Mouse (Mus musculus): ENCODE measurements around the gene Ccnb2. TPM values are rescaled to one million over a fixed set of nuclear protein-coding genes. Genes with fewer than 3 reads are reported as not detected.

Ccnb2 gene
- polyA plus RNA-seq, 1 experiment from 2014 or later = 146 TPM

DNA sequence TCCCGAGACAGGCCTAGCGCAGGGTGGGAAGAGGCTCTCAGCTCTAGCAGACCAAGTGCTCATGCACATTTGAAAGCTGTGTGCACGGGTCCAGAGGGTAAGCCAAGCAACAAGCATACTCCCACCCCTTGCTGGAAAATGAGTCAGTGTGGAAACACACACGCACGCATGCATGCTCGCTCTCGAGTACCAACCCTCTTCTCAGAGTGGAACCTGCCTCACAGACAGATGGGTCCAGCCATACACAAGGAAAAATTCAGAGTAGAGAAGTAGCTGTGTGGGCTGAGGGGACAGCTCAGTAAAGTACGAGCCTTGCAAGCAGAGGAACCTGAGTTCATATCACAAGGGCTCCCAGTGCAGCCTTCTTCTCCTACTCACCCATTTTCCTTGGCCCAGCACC, 11.6 kb downstream of the Ccnb2 start:
- WGBS = 95% methylated on average over 8 of the region's 8 CpGs
- no peaks in the 10 kb centered on the region for H3K9me3 ChIP-seq (replicated peaks; ENCODE audit: control insufficient read depth, low read length)
- peaks cover 25% of the 10 kb centered on the region for H3K36me3 ChIP-seq (ENCODE audit: control insufficient read depth, insufficient read depth, low read length)

DNA sequence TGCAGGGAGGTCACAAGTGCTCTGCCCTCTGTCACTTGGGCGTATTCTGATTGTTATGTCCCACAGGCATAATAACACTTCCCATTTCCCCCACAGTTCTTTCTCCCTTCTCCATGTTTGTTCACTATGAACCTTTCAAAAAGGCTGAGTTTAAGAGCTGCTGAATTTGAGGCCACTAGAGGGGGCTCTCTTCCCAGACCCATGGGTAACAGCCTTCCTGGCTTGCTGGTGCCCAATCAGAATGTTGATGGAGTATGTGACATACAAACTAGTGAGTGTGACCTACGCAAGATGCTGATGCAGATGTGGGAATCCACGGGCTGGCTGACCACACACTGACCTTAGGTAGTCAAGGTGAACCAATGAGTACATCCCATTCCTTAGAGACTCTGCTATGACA, 12.6 kb downstream of the Ccnb2 start:
- 91% methylated on average over 3 of the region's 3 CpGs for WGBS
- 0 out of 2 replicates have a peak, but pooled peaks cover 5% of the 10 kb centered on the region for H3K4me1 ChIP-seq (ENCODE audit: control insufficient read depth, insufficient read depth, low read length)
- H3K9ac ChIP-seq (ENCODE audit: low read length) = no peak overlapping the region
- H3K27ac ChIP-seq (ENCODE audit: low read length) = no peak overlapping the region
- no peak overlapping the region for H3K4me2 ChIP-seq (ENCODE audit: low read depth, low read length)
- no peaks in the 10 kb centered on the region for H3K27me3 ChIP-seq (ENCODE audit: control insufficient read depth, insufficient read depth, low read length)
- no peaks in the 10 kb centered on the region for H3K9me3 ChIP-seq (replicated peaks; ENCODE audit: control insufficient read depth, low read length)
- no peak for ATAC-seq (ENCODE audit: insufficient read depth, low FRiP score)
- peaks cover 23% of the 10 kb centered on the region for H3K36me3 ChIP-seq (ENCODE audit: control insufficient read depth, insufficient read depth, low read length)
- no peak overlapping the region for H3K4me3 ChIP-seq (replicated peaks; ENCODE audit: low read length)

More for the DNA sequence above, 11.6 kb downstream of the Ccnb2 start:
- Histone ChIP-seq H3K4me3 (replicated peaks; ENCODE audit: low read length) (no peak overlapping the region), H3K4me2 (ENCODE audit: low read depth, low read length) (no peak overlapping the region), H3K27me3 (ENCODE audit: control insufficient read depth, insufficient read depth, low read length) (no peaks in the 10 kb centered on the region), H3K27ac (ENCODE audit: low read length) (no peak overlapping the region), H3K4me1 (ENCODE audit: control insufficient read depth, insufficient read depth, low read length) (0 out of 2 replicates have a peak, but pooled peaks cover 5% of the 10 kb centered on the region), H3K9ac (ENCODE audit: low read length) (no peak overlapping the region)
- ATAC-seq (ENCODE audit: insufficient read depth, low FRiP score) = no peak

DNA sequence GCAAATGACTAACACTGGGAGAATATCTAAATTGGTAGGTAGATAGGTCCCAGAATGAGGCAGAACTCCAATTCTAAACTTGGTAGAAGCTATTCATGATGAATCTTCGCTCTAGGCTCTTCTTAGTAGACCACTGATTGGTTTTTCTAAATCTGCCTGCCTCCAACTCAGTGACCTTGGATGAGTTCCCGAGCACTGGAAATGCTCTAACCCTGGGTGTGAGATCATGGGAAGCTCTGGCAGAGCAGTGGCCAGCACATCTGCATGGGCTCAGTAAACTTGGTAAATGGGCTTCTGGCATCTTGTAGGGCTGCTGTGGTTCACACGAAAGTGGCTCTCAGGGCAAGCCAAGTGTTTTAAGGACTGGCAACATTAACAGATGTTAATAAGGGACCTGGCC, 14.8 kb downstream of the Ccnb2 start:
- H3K9me3 ChIP-seq (replicated peaks; ENCODE audit: control insufficient read depth, low read length) = no peaks in the 10 kb centered on the region
- no peaks in the 10 kb centered on the region for H3K27me3 ChIP-seq (ENCODE audit: control insufficient read depth, insufficient read depth, low read length)
- no peak overlapping the region for H3K27ac ChIP-seq (ENCODE audit: low read length)
- H3K4me3 ChIP-seq (replicated peaks; ENCODE audit: low read length) = no peak overlapping the region
- peaks cover 18% of the 10 kb centered on the region for H3K36me3 ChIP-seq (ENCODE audit: control insufficient read depth, insufficient read depth, low read length)
- 0 out of 2 replicates have a peak, but pooled peaks cover 5% of the 10 kb centered on the region for H3K4me1 ChIP-seq (ENCODE audit: control insufficient read depth, insufficient read depth, low read length)
- 84% methylated on average over 3 of the region's 3 CpGs for WGBS
- H3K9ac ChIP-seq (ENCODE audit: low read length) = no peak overlapping the region
- ATAC-seq (ENCODE audit: insufficient read depth, low FRiP score) = no peak
- no peak overlapping the region for H3K4me2 ChIP-seq (ENCODE audit: low read depth, low read length)

DNA sequence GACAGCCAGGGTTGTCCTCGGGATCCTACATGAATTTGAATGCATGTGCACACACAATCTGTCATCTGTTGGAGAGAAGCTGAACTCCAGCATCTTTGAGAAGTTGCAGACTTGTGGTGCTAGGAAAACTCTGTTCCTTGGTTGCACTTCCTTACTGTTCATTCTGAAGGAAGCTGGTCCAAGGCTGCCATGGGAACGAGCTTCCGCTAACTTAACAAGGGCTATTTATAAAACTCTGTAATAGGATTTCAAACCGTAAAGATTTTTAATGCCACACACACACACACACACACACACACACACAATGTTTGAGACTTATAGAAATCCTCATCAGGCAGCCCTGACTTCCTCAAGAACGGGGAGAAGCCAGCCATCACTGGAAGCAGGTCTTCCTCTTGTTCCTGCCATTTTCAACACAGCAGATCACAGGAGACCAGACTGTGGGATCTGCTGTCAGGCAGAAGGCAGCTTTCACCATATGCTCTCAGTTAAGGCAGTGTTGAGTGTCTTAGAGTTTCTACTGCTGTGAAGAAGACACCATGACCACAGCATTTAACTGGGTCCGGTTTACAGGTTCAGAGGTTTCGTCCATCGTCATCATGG, 19.3 kb downstream of the Ccnb2 start:
- ATAC-seq (ENCODE audit: insufficient read depth, low FRiP score) = no peak
- Histone ChIP-seq H3K9ac (ENCODE audit: low read length) (no peak overlapping the region), H3K9me3 (replicated peaks; ENCODE audit: control insufficient read depth, low read length) (no peaks in the 10 kb centered on the region), H3K27me3 (ENCODE audit: control insufficient read depth, insufficient read depth, low read length) (no peaks in the 10 kb centered on the region), H3K4me3 (replicated peaks; ENCODE audit: low read length) (no peak overlapping the region), H3K4me2 (ENCODE audit: low read depth, low read length) (no peak overlapping the region), H3K36me3 (ENCODE audit: control insufficient read depth, insufficient read depth, low read length) (peaks cover 2% of the 10 kb centered on the region; the same call in 1 of the 2 replicates), H3K27ac (ENCODE audit: low read length) (no peak overlapping the region), H3K4me1 (ENCODE audit: control insufficient read depth, insufficient read depth, low read length) (no peaks in the 10 kb centered on the region)
- 87% methylated on average over 8 of the region's 8 CpGs for WGBS

DNA sequence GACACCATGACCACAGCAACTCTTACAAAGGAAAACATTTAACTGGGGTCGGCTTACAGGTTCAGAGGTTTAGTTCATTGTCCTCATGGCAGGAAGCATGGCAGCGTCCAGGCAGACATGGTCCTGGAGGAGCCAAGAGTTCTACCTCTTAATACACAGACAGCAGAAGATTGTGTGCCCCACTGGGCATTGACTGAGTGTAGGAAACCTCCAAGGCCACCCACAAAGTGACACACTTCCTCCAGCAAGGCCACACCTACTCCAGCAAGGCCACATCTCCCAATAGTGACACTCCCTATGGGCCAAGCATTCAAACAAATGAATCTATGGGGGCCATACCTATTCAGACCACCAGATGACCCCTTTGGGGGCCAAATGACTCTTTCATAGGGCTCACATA, 25.3 kb downstream of the Ccnb2 start:
- ATAC-seq (ENCODE audit: insufficient read depth, low FRiP score) = no peak
- WGBS = 89% methylated on average over 2 of the region's 2 CpGs

DNA sequence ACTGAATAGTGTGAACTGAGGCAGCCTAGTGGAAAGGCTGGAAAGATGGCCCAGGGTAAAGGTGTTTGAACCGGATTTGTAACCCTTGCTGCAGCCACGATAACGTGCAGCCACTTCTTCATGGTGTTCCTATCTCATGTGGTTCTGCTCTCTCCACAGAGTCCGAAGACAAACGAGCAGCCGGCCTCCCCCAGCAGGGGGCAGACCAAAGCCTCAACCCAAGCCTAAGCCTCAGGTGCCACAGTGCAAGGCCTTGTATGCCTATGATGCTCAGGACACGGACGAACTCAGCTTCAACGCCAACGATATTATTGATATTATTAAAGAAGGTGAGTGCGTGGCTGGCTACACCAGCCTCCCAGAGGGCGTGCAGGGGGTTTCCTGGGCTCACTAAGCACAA, 25.7 kb downstream of the Ccnb2 start:
- H3K27ac ChIP-seq (ENCODE audit: low read length) = no peak overlapping the region
- no peaks in the 10 kb centered on the region for H3K27me3 ChIP-seq (ENCODE audit: control insufficient read depth, insufficient read depth, low read length)
- H3K9me3 ChIP-seq (replicated peaks; ENCODE audit: control insufficient read depth, low read length) = no peaks in the 10 kb centered on the region
- WGBS = 85% methylated on average over 12 of the region's 12 CpGs
- H3K4me1 ChIP-seq (ENCODE audit: control insufficient read depth, insufficient read depth, low read length) = no peaks in the 10 kb centered on the region
- no peak overlapping the region for H3K9ac ChIP-seq (ENCODE audit: low read length)
- no peak for ATAC-seq (ENCODE audit: insufficient read depth, low FRiP score)
- no peak overlapping the region for H3K4me2 ChIP-seq (ENCODE audit: low read depth, low read length)
- 0 out of 2 replicates have a peak, but pooled peaks cover 8% of the 10 kb centered on the region for H3K36me3 ChIP-seq (ENCODE audit: control insufficient read depth, insufficient read depth, low read length)
- H3K4me3 ChIP-seq (replicated peaks; ENCODE audit: low read length) = no peak overlapping the region

More for the DNA sequence above, 25.3 kb downstream of the Ccnb2 start:
- H3K9ac ChIP-seq (ENCODE audit: low read length) = no peak overlapping the region
- 0 out of 2 replicates have a peak, but pooled peaks cover 8% of the 10 kb centered on the region for H3K36me3 ChIP-seq (ENCODE audit: control insufficient read depth, insufficient read depth, low read length)
- no peak overlapping the region for H3K4me2 ChIP-seq (ENCODE audit: low read depth, low read length)
- no peaks in the 10 kb centered on the region for H3K4me1 ChIP-seq (ENCODE audit: control insufficient read depth, insufficient read depth, low read length)
- H3K4me3 ChIP-seq (replicated peaks; ENCODE audit: low read length) = no peak overlapping the region
- H3K27ac ChIP-seq (ENCODE audit: low read length) = no peak overlapping the region
- H3K9me3 ChIP-seq (replicated peaks; ENCODE audit: control insufficient read depth, low read length) = no peaks in the 10 kb centered on the region
- H3K27me3 ChIP-seq (ENCODE audit: control insufficient read depth, insufficient read depth, low read length) = no peaks in the 10 kb centered on the region

DNA sequence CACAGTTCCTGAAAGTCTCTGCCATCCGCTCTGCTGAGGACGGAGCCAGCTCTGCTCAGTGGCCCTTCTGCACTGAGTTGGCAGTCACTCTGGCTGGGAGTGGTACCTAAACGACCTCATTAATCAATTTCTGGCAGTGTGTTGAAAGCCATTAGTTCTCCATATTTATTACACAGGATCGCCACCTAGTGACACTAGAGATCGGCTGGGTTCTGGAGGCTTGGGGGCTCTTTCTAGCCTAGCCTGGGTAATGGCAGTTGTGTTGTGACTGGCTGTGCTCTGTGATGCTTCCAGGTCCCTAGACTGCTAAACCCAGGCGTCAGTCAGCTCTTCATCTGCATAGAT, 28.8 kb downstream of the Ccnb2 start:
- no peak overlapping the region for H3K4me3 ChIP-seq (replicated peaks; ENCODE audit: low read length)
- no peaks in the 10 kb centered on the region for H3K27me3 ChIP-seq (ENCODE audit: control insufficient read depth, insufficient read depth, low read length)
- H3K36me3 ChIP-seq (ENCODE audit: control insufficient read depth, insufficient read depth, low read length) = 0 out of 2 replicates have a peak, but pooled peaks cover 8% of the 10 kb centered on the region
- ATAC-seq (ENCODE audit: insufficient read depth, low FRiP score) = peak; percentile 37; the same call in 1 of the 2 replicates
- no peak overlapping the region for H3K4me2 ChIP-seq (ENCODE audit: low read depth, low read length)
- no peaks in the 10 kb centered on the region for H3K9me3 ChIP-seq (replicated peaks; ENCODE audit: control insufficient read depth, low read length)
- no peaks in the 10 kb centered on the region for H3K4me1 ChIP-seq (ENCODE audit: control insufficient read depth, insufficient read depth, low read length)
- 13% methylated on average over 6 of the region's 6 CpGs for WGBS
- H3K9ac ChIP-seq (ENCODE audit: low read length) = no peak overlapping the region
- no peak overlapping the region for H3K27ac ChIP-seq (ENCODE audit: low read length)

DNA sequence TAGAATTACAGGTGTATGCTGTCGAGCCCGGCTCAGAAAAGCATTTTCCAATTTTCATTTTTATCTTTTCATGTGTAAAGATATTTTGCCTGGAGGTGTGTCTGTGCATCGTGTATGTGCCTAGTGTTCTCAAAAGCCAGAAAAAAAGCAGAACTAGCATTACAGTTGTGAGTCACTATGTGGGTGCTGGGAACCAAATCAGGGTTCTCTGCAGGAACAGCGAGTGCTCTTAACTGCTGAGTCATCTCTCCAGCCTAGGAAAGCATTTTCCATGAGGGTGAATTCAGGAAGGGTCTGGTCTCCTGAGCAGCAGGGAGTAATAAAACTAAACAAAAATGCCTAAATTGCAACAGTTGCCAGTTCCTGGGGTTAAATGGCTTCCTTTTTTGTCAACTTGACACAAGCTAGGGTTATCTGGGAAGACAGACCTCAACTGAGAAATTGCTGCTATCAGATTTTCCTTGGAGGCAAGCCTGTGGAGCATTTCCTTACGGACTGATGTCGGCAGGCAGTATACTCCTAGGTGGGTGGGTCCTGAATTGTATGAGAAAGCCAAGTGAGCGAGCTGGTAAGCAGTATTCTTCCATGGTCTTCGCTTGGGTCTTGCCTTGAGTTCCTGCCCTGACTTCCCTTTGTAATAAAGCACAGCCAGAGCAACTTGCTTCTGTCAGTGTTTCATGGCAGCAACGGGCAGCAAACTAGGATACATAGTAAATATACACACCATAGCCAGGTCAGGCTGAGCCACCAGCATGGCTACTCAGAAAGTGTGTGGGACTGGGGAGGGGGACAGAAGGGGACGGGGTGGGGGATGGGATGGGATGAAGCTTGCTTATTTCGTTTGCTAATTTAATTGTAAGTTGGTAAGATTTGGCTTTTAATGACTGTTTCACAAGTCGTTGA, 29.4 kb downstream of the Ccnb2 start:
- Histone ChIP-seq H3K9ac (ENCODE audit: low read length) (no peak overlapping the region), H3K9me3 (replicated peaks; ENCODE audit: control insufficient read depth, low read length) (no peaks in the 10 kb centered on the region), H3K4me1 (ENCODE audit: control insufficient read depth, insufficient read depth, low read length) (no peaks in the 10 kb centered on the region), H3K36me3 (ENCODE audit: control insufficient read depth, insufficient read depth, low read length) (0 out of 2 replicates have a peak, but pooled peaks cover 8% of the 10 kb centered on the region), H3K4me3 (replicated peaks; ENCODE audit: low read length) (no peak overlapping the region), H3K27ac (ENCODE audit: low read length) (no peak overlapping the region), H3K4me2 (ENCODE audit: low read depth, low read length) (no peak overlapping the region), H3K27me3 (ENCODE audit: control insufficient read depth, insufficient read depth, low read length) (no peaks in the 10 kb centered on the region)
- no peak for ATAC-seq (ENCODE audit: insufficient read depth, low FRiP score)
- 70% methylated on average over 12 of the region's 12 CpGs for WGBS

DNA sequence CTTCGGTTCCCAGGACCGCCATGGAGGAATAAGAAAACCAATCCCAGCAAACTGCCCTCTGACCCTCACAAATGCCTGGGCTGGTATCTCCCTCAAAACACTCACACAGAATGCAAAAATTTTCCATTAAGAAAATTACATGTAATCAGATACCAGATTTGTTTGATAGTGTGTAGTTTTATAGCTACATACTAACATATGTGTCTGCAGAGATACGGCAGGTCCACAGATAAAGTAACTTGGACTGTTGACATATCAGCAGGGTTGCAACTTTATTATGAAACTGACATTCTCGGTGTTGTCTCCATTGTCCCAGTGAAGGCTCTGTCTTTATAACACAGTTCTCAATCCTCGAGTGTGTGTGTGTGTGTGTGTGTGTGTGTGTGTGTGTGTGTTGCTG, 30.3 kb downstream of the Ccnb2 start:
- Histone ChIP-seq H3K9ac (ENCODE audit: low read length) (no peak overlapping the region), H3K36me3 (ENCODE audit: control insufficient read depth, insufficient read depth, low read length) (0 out of 2 replicates have a peak, but pooled peaks cover 3% of the 10 kb centered on the region), H3K4me1 (ENCODE audit: control insufficient read depth, insufficient read depth, low read length) (no peaks in the 10 kb centered on the region), H3K27me3 (ENCODE audit: control insufficient read depth, insufficient read depth, low read length) (no peaks in the 10 kb centered on the region), H3K4me2 (ENCODE audit: low read depth, low read length) (no peak overlapping the region), H3K9me3 (replicated peaks; ENCODE audit: control insufficient read depth, low read length) (no peaks in the 10 kb centered on the region), H3K4me3 (replicated peaks; ENCODE audit: low read length) (no peak overlapping the region), H3K27ac (ENCODE audit: low read length) (no peak overlapping the region)
- ATAC-seq (ENCODE audit: insufficient read depth, low FRiP score) = no peak
- 85% methylated on average over 5 of the region's 5 CpGs for WGBS

Data from stomach, embryonic 16.5 days (tissue).